Mouse (Mus musculus): Measurements from ENCODE around the gene H2al1m. TPM values are rescaled to one million over a fixed set of nuclear protein-coding genes. Genes with fewer than 3 reads are reported as not detected.
"Not testable (repeated sequence)": the region's sequence is repeated elsewhere in the genome, so short reads cannot be mapped to it uniquely, and the experiment has no call there.

H2al1m gene
- total and polyA plus RNA-seq, 2 experiments from 2014 or later = not detected

GRCm38 (mm10) chrX:9271947-9272459, 11.6 kb upstream of the H2al1m start:
- ATAC-seq (ENCODE audit: insufficient read depth, low read depth) (0 out of 2 replicates have a peak, but pooled peaks have one; percentile 3), DNase-seq (ENCODE audit: low spot score) (no peak)
- Histone ChIP-seq H3K4me2 (ENCODE audit: low read depth, low read length) (peak overlapping the region; percentile 61), H3K4me3 (ENCODE audit: low read depth, low read length) (peak overlapping the region; percentile 68), H3K27ac (ENCODE audit: low read depth) (peak overlapping the region; percentile 81), H3K36me3 (replicated peaks; ENCODE audit: control insufficient read depth, insufficient read depth, low read length) (no peaks in the 10 kb centered on the region), H3K27me3 (ENCODE audit: control insufficient read depth, insufficient read depth, low read length) (no peaks in the 10 kb centered on the region), H3K9ac (replicated peaks; ENCODE audit: low read depth, low read length) (no peak overlapping the region; the same call in 1 of the 2 replicates), H3K4me1 (ENCODE audit: control insufficient read depth, insufficient read depth) (no peaks in the 10 kb centered on the region), H3K9me3 (replicated peaks; ENCODE audit: control insufficient read depth, low read length) (no peaks in the 10 kb centered on the region)
- 23% methylated on average over 8 of the region's 8 CpGs for WGBS
- TF ChIP-seq CTCF (IDR thresholded peaks at IDR 0.05; ENCODE audit: low read depth) = no peak
- TF ChIP-seq EP300 (IDR thresholded peaks at IDR 0.05; ENCODE audit: low read depth) = no peak

GRCm38 (mm10) chrX:9272460-9273361, 10.9 kb upstream of the H2al1m start, which contains the start of gene Xk:
Xk (plus strand) TSS chrX:9272756.
- DNase-seq (ENCODE audit: low spot score) = no peak
- Histone ChIP-seq H3K4me3 (ENCODE audit: low read depth, low read length) (peak within 1 kb of the TSS; percentile 68), H3K9ac (replicated peaks; ENCODE audit: low read depth, low read length) (peak within 1 kb of the TSS; percentile 56), H3K9me3 (replicated peaks; ENCODE audit: control insufficient read depth, low read length) (no peaks in the 10 kb centered on the region), H3K4me1 (ENCODE audit: control insufficient read depth, insufficient read depth) (no peaks in the 10 kb centered on the region), H3K27me3 (ENCODE audit: control insufficient read depth, insufficient read depth, low read length) (no peaks in the 10 kb centered on the region), H3K27ac (ENCODE audit: low read depth) (peak within 1 kb of the TSS; percentile 81), H3K36me3 (replicated peaks; ENCODE audit: control insufficient read depth, insufficient read depth, low read length) (no peaks in the 10 kb centered on the region), H3K4me2 (ENCODE audit: low read depth, low read length) (peak within 1 kb of the TSS; percentile 61)
- TF ChIP-seq EP300 (IDR thresholded peaks at IDR 0.05; ENCODE audit: low read depth) (no peak), CTCF (IDR thresholded peaks at IDR 0.05; ENCODE audit: low read depth) (no peak)
- ATAC-seq (ENCODE audit: insufficient read depth, low read depth) = peak; percentile 87
- 9% methylated on average over 21 of the region's 94 CpGs for WGBS

GRCm38 (mm10) chrX:9273377-9274002, 10.1 kb upstream of the H2al1m start:
- H3K36me3 ChIP-seq (replicated peaks; ENCODE audit: control insufficient read depth, insufficient read depth, low read length) = no peaks in the 10 kb centered on the region
- H3K9ac ChIP-seq (replicated peaks; ENCODE audit: low read depth, low read length) = peak overlapping the region; percentile 56
- H3K4me3 ChIP-seq (ENCODE audit: low read depth, low read length) = peak overlapping the region; percentile 68
- DNase-seq (ENCODE audit: low spot score) = no peak
- no peak for ATAC-seq (ENCODE audit: insufficient read depth, low read depth)
- H3K4me2 ChIP-seq (ENCODE audit: low read depth, low read length) = peak overlapping the region; percentile 61
- 57% methylated on average over 12 of the region's 12 CpGs for whole genome bisulfite sequencing
- no peaks in the 10 kb centered on the region for H3K27me3 ChIP-seq (ENCODE audit: control insufficient read depth, insufficient read depth, low read length)
- H3K9me3 ChIP-seq (replicated peaks; ENCODE audit: control insufficient read depth, low read length) = no peaks in the 10 kb centered on the region
- no peak for TF ChIP-seq EP300 (IDR thresholded peaks at IDR 0.05; ENCODE audit: low read depth)
- TF ChIP-seq CTCF (IDR thresholded peaks at IDR 0.05; ENCODE audit: low read depth) = no peak
- H3K4me1 ChIP-seq (ENCODE audit: control insufficient read depth, insufficient read depth) = no peaks in the 10 kb centered on the region
- H3K27ac ChIP-seq (ENCODE audit: low read depth) = peak overlapping the region; percentile 81

- no peak overlapping the region for H3K27ac ChIP-seq (ENCODE audit: low read depth)
- no peak overlapping the region for H3K4me2 ChIP-seq (ENCODE audit: low read depth, low read length)
- ATAC-seq (ENCODE audit: insufficient read depth, low read depth) = no peak
- H3K9ac ChIP-seq (replicated peaks; ENCODE audit: low read depth, low read length) = no peak overlapping the region
- DNase-seq (ENCODE audit: low spot score) = no peak
- no peaks in the 10 kb centered on the region for H3K9me3 ChIP-seq (replicated peaks; ENCODE audit: control insufficient read depth, low read length)
- H3K27me3 ChIP-seq (ENCODE audit: control insufficient read depth, insufficient read depth, low read length) = no peaks in the 10 kb centered on the region
- no peak overlapping the region for H3K4me3 ChIP-seq (ENCODE audit: low read depth, low read length)
- WGBS = 75% methylated on average over 8 of the region's 8 CpGs
- TF ChIP-seq CTCF (IDR thresholded peaks at IDR 0.05; ENCODE audit: low read depth) = no peak
- TF ChIP-seq EP300 (IDR thresholded peaks at IDR 0.05; ENCODE audit: low read depth) = no peak
- no peaks in the 10 kb centered on the region for H3K36me3 ChIP-seq (replicated peaks; ENCODE audit: control insufficient read depth, insufficient read depth, low read length)
- no peaks in the 10 kb centered on the region for H3K4me1 ChIP-seq (ENCODE audit: control insufficient read depth, insufficient read depth)
Observed at GRCm38 (mm10) chrX:9274321-9274720, 9.2 kb upstream of the H2al1m start.

- H3K27ac ChIP-seq (ENCODE audit: low read depth); H3K9me3 ChIP-seq (replicated peaks; ENCODE audit: control insufficient read depth, low read length); H3K4me1 ChIP-seq (ENCODE audit: control insufficient read depth, insufficient read depth); H3K4me3 ChIP-seq (ENCODE audit: low read depth, low read length); H3K36me3 ChIP-seq (replicated peaks; ENCODE audit: control insufficient read depth, insufficient read depth, low read length); ATAC-seq (ENCODE audit: insufficient read depth, low read depth); H3K9ac ChIP-seq (replicated peaks; ENCODE audit: low read depth, low read length); DNase-seq (ENCODE audit: low spot score); H3K4me2 ChIP-seq (ENCODE audit: low read depth, low read length); H3K27me3 ChIP-seq (ENCODE audit: control insufficient read depth, insufficient read depth, low read length): not testable (repeated sequence)
- 79% methylated on average over 3 of the region's 4 CpGs for WGBS
Observed at GRCm38 (mm10) chrX:9293140-9293829, 9.7 kb downstream of the H2al1m start.

Measured in heart, postnatal 0 days (tissue).